Mouse (Mus musculus): ENCODE results near the gene Arhgap10. TPM values are rescaled to one million over a fixed set of nuclear protein-coding genes. Genes with fewer than 3 reads are reported as not detected.

Gene Arhgap10
- 10 to 100 TPM; 48.3 to 52.2 TPM for total RNA-seq (2021)
- long read RNA-seq, experiment 1, transcript Arhgap10-201 (23 exons, 3,084 nt), result major isoform, 7 of 24 reads
- long read RNA-seq, experiment 1, partial matches to known transcripts, result 4 of 24 reads
- long read RNA-seq, experiment 1, other reads (novel, unspliced or antisense), result 12 of 24 reads
- long read RNA-seq, experiment 2, transcript Arhgap10-201 (23 exons, 3,084 nt), result major isoform, 13 of 35 reads
- long read RNA-seq, experiment 2, partial matches to known transcripts, result 10 of 35 reads
- long read RNA-seq, experiment 2, other reads (novel, unspliced or antisense), result 8 of 35 reads

DNA sequence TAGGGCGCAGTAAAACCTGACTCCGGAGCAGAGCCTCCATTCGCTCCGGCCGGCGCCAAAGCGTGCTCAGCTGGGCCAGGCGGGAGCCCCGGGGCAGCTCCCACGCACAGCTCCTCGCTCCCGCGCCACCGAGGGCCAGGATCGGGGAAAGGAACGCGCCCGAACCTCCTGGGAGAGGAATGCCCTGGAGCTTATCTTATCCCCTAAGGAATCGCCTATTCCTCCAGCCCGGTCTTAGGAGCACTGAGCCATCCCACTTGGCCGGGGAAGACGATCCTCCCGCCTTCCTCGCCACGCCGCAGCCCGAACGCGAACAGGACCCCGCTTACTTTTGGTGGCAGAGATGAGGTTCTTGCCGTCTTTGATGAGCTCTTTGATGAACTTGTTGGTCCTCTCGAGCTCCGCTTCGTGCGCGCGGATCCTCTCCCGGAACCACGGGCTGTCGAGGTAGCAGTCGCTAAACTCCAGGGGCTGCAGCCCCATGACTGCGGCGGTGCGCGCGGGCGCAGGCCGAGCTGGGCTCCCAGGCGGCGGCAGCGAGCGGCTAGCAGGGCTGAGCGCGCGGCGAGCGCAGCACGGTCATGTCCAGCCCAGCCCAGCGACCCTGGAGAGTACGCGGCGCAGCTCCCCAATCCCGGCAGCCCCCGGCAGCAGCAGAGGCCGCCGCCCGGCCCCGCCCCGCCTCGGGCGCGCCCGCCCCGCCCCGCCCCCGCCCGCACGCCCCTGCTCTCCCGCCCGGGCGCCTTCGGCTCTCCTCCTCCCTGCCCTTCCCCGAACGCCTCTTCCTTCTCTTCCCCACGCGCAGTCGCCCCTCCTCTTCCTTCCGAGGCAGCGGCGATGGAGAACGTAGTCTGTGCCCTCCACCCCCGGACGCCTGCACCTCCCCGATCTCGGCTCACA lies at the start of gene Arhgap10:
Arhgap10 (minus strand) TSS at position 653 of the 900 bp plus-strand sequence.
- DNase-seq, result peak; percentile 77 to 82
- intact Hi-C loops (cut with DNase I), result loop anchor here (5.0 kb wide), 1 partner anchor 35 kb away; no protein-coding TSS in a partner anchor

DNA sequence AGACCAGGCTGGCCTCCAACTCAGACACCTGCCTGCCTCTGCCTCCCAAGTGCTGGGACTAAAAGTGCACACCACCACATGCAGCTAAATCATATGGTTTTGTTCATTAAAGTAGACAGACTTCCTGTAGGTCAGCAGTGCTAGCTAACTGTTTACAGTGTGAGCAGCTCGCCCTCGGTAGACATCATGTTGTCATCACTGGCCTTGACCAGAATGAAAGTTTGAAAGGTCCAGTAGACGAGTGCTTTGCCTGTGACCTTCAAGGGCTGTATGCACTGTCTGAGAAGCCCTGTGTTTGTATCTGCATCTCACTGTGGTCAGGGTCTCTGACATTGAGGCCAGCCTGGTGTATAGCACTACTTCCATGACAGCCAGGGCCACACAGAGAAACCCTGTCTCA lies 43.7 kb upstream of the Arhgap10 start:
- DNase-seq, result no peak
- intact Hi-C loops (cut with DNase I), result no loop called here

GRCm38 (mm10) chr8:77552491-77552890 lies 34.7 kb upstream of the Arhgap10 start:
- DNase-seq, result no peak
- intact Hi-C loops (cut with DNase I), result no loop called here

- intact Hi-C loops (cut with DNase I), result no loop called here
- no peak for DNase-seq
Observed at GRCm38 (mm10) chr8:77549881-77550580, 32.3 kb upstream of the Arhgap10 start.

DNA sequence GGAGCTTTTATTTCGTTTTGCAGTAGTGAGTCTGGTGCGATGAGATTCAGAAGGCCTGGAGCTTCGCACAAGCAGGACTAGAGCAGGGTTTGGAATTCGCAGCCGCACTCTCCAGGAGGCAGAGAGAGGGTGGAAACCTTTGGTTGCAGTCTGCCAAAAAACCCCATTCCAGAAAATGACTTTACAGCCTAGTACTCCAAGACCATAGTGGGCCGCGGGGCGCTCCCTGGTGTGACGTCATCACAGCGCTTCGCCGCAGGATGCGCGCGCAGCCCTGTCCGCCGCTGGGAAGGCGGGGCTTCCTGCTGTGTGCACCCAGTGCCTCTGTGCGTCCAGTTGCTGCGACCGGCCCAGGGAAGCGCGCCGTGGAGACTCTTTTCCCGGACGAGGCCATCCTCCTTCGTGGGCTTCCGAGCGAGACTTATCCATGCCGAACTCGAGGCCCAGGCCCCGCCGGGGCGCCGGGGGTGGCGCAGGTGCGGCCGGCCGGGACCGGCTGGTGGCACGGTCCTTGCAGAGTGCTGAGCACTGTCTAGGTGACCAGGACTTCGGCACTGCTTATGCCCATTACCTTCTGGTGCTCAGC lies 31.5 kb upstream of the Arhgap10 start, which contains the start of gene Prmt9:
Prmt9 (plus strand) TSS at position 277 of the 586 bp plus-strand sequence.
- intact Hi-C loops (cut with DNase I), result no loop called here
- peak; percentile 90 to 91 for DNase-seq

GRCm38 (mm10) chr8:77545616-77546015 lies 27.9 kb upstream of the Arhgap10 start:
- intact Hi-C loops (cut with DNase I), result no loop called here
- no peak for DNase-seq

- no peak for DNase-seq
- intact Hi-C loops (cut with DNase I), result no loop called here
Observed at GRCm38 (mm10) chr8:77544428-77544827, 26.7 kb upstream of the Arhgap10 start.

GRCm38 (mm10) chr8:77543152-77543777 lies 25.5 kb upstream of the Arhgap10 start:
- intact Hi-C loops (cut with DNase I), result no loop called here
- no peak for DNase-seq

GRCm38 (mm10) chr8:77538256-77538655 lies 20.5 kb upstream of the Arhgap10 start:
- DNase-seq, result no peak
- intact Hi-C loops (cut with DNase I), result no loop called here

DNA sequence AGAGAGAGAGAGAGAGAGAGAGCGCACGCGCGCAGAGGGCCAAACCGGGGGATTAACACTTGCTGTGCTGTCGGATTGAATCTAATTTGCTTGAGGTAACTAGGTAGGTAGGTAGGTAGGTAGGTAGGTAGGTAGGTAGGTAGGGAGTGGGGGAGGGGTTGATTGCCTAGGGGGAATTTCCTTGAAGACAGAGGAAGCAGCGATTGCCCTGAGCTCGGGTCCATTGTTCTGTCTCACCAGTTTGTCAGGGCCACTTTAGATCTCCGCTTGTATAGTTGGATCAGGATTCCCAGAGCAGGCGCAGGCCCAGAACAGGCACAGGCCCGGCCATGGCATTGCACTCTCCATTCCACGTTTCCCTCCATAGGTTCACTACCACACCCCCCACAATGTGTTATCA lies 19.1 kb upstream of the Arhgap10 start:
- DNase-seq, result no peak
- intact Hi-C loops (cut with DNase I), result no loop called here

- DNase-seq, result peak; percentile 32 to 34
- intact Hi-C loops (cut with DNase I), result loop anchor here (2.0 kb wide), 1 partner anchor 116 kb away; no protein-coding TSS in a partner anchor
Observed at GRCm38 (mm10) chr8:77535026-77535595, 17.4 kb upstream of the Arhgap10 start.

DNA sequence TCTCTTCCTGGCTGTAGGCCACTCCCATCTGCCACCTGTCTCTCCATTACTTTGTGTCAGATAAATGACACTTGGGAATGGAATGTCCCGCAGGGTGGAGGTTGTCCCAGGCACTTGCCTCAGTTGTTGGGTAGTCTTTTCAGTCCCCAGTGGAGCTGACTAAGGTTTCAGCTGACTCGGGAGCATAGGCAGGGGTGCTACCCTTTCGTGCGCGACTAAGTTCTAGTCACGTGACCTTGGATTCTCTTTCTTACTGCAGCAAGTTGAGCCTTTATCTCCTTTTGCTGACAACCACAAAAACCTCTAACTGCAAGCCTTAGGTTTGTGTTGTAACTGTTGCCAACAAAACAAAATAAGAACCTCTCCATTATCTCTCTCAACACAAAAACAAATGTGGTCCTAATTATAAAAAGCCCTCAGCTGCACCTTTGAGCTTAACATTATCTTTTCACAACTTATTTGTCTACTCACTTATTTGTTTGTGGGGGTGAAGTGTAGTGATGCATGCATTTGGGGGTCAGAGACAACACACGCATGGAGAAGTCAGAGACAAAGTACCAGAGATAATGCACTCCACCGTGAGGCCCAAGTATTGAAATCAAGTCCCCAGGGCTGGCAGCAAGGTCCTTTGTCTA lies 16.7 kb upstream of the Arhgap10 start:
- DNase-seq, result no peak
- intact Hi-C loops (cut with DNase I), result loop anchor here (2.0 kb wide), 1 partner anchor 116 kb away; no protein-coding TSS in a partner anchor

GRCm38 (mm10) chr8:77526130-77526529 lies 8.4 kb upstream of the Arhgap10 start:
- no peak for DNase-seq
- intact Hi-C loops (cut with DNase I), result no loop called here

DNA sequence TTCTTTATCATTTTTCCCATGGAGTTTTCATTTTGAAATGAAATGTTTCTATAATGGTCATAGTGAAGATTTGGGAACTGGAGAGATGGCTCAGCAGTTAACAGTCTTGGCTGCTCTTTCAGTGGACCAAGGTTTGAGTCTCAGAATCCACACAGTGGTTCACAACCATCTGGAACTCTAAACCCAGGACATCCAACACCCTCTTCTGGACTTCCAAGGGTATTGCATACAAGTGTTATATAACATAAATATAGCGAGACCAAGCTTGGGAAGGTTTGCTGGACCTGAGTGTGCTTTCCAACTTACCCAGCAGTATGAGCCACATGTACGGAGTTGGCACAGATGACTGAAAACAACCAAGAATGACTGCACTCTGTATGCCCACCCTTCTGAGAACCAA lies 7.2 kb upstream of the Arhgap10 start:
- DNase-seq, result no peak
- intact Hi-C loops (cut with DNase I), result no loop called here

DNA sequence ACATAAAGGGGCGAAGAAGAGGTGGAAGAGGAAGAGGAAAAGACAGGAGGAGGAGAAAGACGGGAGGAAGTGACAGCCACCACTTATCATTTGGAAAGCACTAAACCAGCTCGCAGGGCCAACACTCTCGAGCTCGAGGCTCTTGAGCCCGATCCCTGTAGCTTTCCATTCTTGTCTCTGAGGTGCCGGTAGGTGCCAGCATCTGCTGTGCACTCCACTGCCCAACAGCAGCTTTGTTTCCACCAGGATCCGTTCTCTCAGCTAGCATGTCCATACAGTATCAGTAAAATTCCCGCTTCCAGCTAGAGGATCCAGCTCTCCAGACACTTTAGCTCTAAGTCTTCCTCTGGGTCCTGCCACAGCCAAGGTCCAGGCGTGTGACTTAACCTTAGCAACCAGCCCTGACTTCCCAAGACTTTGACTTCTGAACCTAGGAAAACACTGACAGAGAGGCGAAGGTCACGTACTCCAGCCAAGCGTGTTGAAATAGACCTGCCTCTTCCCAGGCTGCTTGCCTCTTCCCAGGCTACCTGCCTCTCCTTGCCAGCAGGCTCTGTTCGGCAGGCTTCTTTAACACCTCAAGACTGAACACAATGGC lies 6.4 kb upstream of the Arhgap10 start:
- DNase-seq, result no peak
- intact Hi-C loops (cut with DNase I), result no loop called here

DNA sequence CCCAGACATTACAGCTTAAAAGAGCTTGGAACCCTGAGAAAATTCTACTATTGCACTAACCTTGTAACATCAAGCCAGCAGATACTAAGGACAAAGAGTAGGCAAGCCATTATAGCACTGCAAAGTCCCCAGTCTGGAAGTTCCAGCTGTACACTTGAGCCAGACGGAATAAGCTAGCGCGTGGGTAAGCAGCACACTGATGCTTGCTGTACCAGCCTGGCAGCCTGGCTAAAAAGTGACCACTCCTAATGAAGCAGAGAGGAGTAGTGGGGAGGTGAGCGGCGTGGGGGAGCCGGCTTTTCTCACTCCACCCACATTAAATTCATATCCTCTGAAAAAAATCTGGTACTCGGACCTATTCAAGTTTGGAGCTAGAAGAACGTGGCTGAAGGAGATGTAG lies 5.2 kb upstream of the Arhgap10 start:
- no peak for DNase-seq
- intact Hi-C loops (cut with DNase I), result no loop called here

DNA sequence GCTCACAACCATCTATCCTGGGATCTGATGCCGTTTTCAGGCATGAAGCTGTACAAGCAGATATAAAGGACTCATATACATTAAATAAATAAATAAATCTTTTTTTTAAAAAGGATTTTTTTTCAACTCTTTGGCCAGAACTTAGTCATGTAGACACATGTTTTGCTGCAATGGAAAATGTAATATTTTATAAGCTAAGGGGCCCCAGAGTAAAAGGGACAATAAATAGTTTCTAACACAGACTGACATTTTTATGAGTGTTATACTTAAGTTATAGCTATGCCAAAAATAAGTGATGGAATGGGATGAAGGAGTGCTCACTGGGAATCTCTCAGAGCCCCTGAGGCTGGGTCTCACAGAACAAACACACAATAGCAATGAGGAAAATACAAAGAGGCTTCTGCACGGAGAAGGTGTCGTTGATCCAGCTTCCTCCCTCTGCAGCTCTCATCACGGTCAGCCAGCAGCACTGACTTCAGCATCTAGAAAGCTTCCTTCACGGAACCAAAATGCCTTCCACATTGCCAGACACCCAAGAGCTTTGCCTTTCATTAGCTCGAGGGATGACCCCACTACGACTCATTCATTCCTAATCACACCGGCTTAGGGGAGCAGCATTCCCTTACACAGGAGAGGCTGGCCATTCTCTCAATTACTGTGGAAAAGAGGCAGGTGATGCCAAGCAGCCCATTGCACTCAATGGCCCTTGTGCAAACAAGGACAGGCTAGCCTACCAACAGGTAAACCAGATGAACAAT lies 3.5 kb upstream of the Arhgap10 start:
- intact Hi-C loops (cut with DNase I), result no loop called here
- no peak for DNase-seq

GRCm38 (mm10) chr8:77520601-77521000 lies 2.8 kb upstream of the Arhgap10 start:
- intact Hi-C loops (cut with DNase I), result no loop called here
- DNase-seq, result no peak
